Mouse (Mus musculus) intestine, embryonic 16.5 days (tissue): Measurements from ENCODE around the gene Lhb. TPM values are rescaled to one million over a fixed set of nuclear protein-coding genes. Genes with fewer than 3 reads are reported as not detected.

Source experiments
- ATAC-seq: fragments of 200-750 bp; cut with Nextera tagmentation; 2 replicates; pipeline ENCODE4 v1.8.0; 2017; ENCODE audit warnings: moderate TSS enrichment, moderate library complexity
- H3K27ac ChIP-seq: fragments of 300-500 bp; sonication (generic); 2 replicates; pipeline ENCODE4 v1.5.1; 2014; ENCODE audit warnings: mild to moderate bottlenecking, low read length
- H3K27me3 ChIP-seq: fragments of 300-500 bp; sonication (generic); replicated peaks from 2 replicates; pipeline ENCODE4 v1.6.1; 2014; ENCODE audit warnings: low read length, control low read depth, mixed read lengths; ENCODE audit not compliant: control insufficient read depth, insufficient read depth
- H3K36me3 ChIP-seq: fragments of 300-500 bp; sonication (generic); 2 replicates; pipeline ENCODE4 v1.6.1; 2014; ENCODE audit warnings: low read length, control low read depth; ENCODE audit not compliant: control insufficient read depth, insufficient read depth
- H3K4me1 ChIP-seq: fragments of 300-500 bp; sonication (generic); 2 replicates; pipeline ENCODE4 v1.6.1; 2014; ENCODE audit warnings: low read length, control low read depth, mixed read lengths; ENCODE audit not compliant: control insufficient read depth, insufficient read depth
- H3K4me2 ChIP-seq: fragments of 300-500 bp; sonication (generic); 2 replicates; pipeline ENCODE4 v1.6.1; 2014; ENCODE audit warnings: low read depth, low read length, control low read depth
- H3K4me3 ChIP-seq: fragments of 300-500 bp; sonication (generic); 2 replicates; pipeline ENCODE4 v1.5.1; 2014; ENCODE audit warnings: mild to moderate bottlenecking, low read length
- H3K9ac ChIP-seq: fragments of 300-500 bp; sonication (generic); 2 replicates; pipeline ENCODE4 v1.6.1; 2014; ENCODE audit warnings: low read depth, low read length
- H3K9me3 ChIP-seq: fragments of 300-500 bp; sonication (generic); 2 replicates; pipeline ENCODE4 v1.6.1; 2016; ENCODE audit warnings: low read length, control low read depth; ENCODE audit not compliant: control insufficient read depth
- WGBS: fragments of 180-500 bp; shearing (Covaris S2); extraction: QIAGEN DNeasy Blood & Tissue Kit; methylation state at CpG from one replicate; pipeline ENCODE4 v1.1.7; 2014; 5-methylcytosine and 5-hydroxymethylcytosine counted together
- polyA plus RNA-seq: library from polyadenylated mRNA; unstranded; fragments of >200 nt; fragmentation: Nextera tagmentation; extraction: Ambion mirVana; gene quantifications from 2 replicates; pipeline ENCODE4 v1.2.1, GENCODE M21; 2015

Lhb gene
- polyA plus RNA-seq, 1 experiment from 2014 or later = not detected

DNA sequence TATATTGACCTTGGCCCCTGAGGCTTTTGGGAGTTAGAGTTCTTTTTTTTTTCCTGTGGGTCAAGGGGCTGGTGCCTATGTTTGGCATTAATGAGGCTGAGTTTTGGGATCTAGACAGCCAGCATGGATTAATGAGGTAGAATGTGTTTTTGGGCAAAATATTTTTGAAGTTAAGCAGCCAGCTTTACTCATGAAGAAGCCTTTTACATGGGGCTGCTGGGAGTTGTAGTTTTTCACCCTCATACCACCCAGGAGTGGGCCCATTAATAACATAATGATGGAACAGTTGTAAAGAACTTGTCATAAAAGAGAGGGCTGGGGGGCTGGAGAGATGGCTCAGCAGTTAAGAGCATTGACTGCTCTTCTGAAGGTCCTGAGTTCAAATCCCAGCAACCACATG is 26.0 kb downstream of the Lhb start:
- Histone ChIP-seq H3K4me2 (no peak overlapping the region), H3K4me1 (no peaks in the 10 kb centered on the region), H3K27ac (no peak overlapping the region), H3K9ac (no peak overlapping the region), H3K27me3 (no peaks in the 10 kb centered on the region), H3K36me3 (peaks cover 7% of the 10 kb centered on the region; the same call in 1 of the 2 replicates), H3K9me3 (no peaks in the 10 kb centered on the region), H3K4me3 (no peak overlapping the region)
- ATAC-seq = no peak

DNA sequence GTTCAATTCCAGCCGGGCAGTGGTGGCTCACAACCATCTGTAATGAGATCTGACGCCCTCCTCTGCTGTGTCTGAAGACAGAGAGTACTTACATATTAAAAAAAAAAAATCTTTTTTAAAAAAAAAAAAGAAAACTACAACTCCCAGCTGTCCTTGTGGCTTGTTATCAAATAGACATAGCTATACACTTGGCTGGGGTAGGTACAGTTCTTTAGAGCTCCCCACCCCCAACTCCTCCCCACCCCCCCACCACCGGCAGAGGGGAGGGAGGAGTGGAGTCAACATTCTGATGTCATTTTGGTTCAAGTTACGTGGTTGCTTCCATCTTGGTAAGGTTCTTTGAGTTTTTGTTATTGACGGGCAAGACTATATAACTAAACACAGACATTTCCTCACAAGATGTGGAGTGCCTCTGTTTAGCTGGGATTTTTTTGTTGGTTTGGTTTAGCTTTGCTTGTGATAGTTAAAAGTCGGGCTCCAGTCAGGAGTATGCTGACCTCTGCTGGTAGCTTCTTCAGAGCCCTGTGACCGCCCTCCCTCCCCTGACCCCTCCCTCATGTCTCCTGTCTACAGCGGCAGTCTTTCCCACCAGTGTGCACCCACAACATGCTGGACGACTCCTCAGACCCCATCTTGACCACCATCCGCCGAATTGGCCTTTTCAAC is 26.8 kb downstream of the Lhb start:
- Histone ChIP-seq H3K27me3 (no peaks in the 10 kb centered on the region), H3K4me2 (no peak overlapping the region), H3K9ac (no peak overlapping the region), H3K27ac (no peak overlapping the region), H3K4me1 (no peaks in the 10 kb centered on the region), H3K36me3 (peaks cover 7% of the 10 kb centered on the region; the same call in 1 of the 2 replicates), H3K9me3 (no peaks in the 10 kb centered on the region), H3K4me3 (no peak overlapping the region)
- 39% methylated on average over 11 of the region's 11 CpGs for WGBS
- peak; percentile 37; the same call in 1 of the 2 replicates for ATAC-seq

DNA sequence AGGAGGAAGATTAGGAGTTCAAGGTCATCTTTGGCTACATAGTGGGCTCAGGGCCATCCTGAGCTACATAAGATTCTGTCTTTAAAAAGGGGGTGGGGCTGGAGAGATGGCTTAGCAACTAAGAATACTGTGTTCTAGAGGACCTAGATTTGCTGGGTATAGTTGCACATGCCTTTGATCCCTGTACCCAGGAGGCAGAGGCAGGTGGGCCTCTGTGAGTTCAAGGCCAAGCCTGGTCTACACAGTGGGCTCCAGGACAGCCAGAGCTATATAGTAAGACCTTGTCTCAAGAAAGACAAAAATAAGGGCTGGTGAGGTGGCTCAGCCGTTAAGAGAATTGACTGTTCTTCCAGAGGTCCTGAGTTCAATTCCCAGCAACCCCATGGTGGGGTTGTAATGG is 29.4 kb downstream of the Lhb start:
- ATAC-seq = no peak
- Histone ChIP-seq H3K27ac (no peak overlapping the region), H3K36me3 (0 out of 2 replicates have a peak, but pooled peaks cover 4% of the 10 kb centered on the region), H3K4me2 (no peak overlapping the region), H3K4me3 (no peak overlapping the region), H3K4me1 (no peaks in the 10 kb centered on the region), H3K9ac (no peak overlapping the region), H3K27me3 (no peaks in the 10 kb centered on the region), H3K9me3 (no peaks in the 10 kb centered on the region)
- 96% methylated on average over 1 of the region's 1 CpGs for WGBS

DNA sequence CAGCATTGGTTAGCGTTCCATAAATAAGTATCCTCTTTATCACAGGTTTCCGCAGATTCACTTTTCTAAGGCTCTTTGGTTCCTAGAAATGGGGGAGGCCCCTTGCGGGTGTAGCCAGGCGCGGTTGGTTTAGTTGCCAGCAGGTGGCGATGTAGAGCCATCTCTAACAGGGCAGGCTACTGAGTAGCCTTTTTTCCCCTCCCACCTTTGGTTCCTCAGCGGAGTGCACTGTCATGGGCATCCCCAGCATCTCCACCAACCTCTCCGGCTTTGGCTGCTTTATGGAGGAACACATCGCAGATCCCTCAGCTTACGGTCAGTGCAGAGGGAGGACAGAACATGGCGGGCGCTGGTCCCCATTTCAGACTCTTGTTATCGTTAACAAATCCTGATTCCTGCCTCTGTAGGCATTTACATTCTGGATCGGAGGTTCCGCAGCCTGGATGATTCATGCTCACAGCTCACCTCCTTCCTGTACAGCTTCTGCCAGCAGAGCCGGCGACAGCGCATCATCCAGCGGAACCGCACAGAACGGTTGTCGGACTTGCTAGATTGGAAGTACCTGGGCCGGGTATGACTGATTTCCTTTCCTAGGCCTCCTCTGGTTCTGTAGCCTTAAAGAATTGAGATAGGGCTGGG is 30.8 kb downstream of the Lhb start:
- no peak overlapping the region for H3K4me3 ChIP-seq
- WGBS = 60% methylated on average over 23 of the region's 23 CpGs
- H3K4me2 ChIP-seq = no peak overlapping the region
- H3K9me3 ChIP-seq = no peaks in the 10 kb centered on the region
- H3K4me1 ChIP-seq = no peaks in the 10 kb centered on the region
- ATAC-seq = peak; percentile 82
- H3K27me3 ChIP-seq = no peaks in the 10 kb centered on the region
- peaks cover 10% of the 10 kb centered on the region for H3K36me3 ChIP-seq
- no peak overlapping the region for H3K27ac ChIP-seq
- H3K9ac ChIP-seq = no peak overlapping the region

DNA sequence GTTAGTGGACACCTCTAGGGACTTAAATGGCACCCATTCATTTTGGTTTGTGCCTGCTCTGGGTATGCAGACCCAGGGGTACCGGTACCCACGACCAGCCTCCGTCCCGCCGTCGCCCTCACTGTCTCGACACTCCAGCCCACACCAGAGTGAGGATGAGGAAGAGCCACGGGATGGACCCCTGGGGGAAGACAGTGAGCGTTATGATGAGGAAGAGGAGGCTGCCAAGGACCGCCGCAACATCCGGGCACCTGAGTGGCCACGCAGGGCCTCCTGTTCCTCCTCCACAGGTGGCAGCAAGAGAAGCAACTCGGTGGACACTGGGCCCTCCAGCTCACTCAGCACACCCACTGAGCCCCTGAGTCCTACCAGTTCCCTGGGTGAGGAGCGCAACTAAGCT is 34.4 kb downstream of the Lhb start:
- Histone ChIP-seq H3K27me3 (no peaks in the 10 kb centered on the region), H3K4me3 (no peak overlapping the region), H3K4me1 (peaks cover 10% of the 10 kb centered on the region), H3K9me3 (no peaks in the 10 kb centered on the region), H3K36me3 (peaks cover 17% of the 10 kb centered on the region), H3K9ac (no peak overlapping the region), H3K27ac (no peak overlapping the region), H3K4me2 (no peak overlapping the region)
- 88% methylated on average over 15 of the region's 15 CpGs for WGBS
- ATAC-seq = no peak

DNA sequence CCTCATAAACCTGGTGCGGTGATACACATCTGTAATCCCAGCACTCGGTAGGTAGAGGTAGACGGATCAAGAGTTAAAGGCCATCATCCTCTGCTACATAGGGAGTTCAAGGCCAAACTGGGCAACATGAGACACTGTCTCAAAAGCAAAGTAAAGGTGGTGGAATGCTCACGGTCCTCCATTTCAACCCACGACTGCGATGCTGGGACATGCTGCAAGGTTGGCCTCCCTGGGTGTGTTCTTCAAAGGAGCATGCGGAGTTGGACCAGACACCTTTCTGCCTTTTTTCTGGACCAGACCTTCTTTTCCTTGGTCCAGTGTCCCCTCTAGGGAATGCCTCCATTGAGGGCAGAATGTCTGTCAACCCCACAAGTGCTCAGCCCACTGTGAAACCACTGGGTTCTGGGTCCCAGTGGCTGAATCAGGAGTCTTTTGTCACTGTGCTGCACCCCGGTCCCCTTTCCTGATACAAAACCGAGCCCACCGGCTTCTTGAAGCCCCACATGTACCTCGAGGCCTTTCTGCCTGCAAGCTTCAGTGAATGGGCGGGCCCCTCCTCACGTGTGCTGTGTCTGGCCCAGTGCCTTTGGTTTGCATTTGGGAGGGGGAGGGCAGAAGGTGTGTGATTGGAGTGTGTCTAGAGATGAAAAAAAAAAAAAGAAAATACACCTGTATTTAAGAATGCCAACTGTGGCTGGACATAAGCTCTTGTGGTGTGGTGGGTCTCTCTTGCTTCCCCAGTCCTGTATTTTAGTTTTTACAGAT is 35.5 kb downstream of the Lhb start:
- H3K9me3 ChIP-seq = no peaks in the 10 kb centered on the region
- no peak overlapping the region for H3K4me2 ChIP-seq
- H3K36me3 ChIP-seq = peaks cover 17% of the 10 kb centered on the region
- peak overlapping the region; percentile 33; the same call in 1 of the 2 replicates for H3K27ac ChIP-seq
- no peaks in the 10 kb centered on the region for H3K27me3 ChIP-seq
- peaks cover 21% of the 10 kb centered on the region for H3K4me1 ChIP-seq
- no peak for ATAC-seq
- H3K9ac ChIP-seq = 0 out of 2 replicates have a peak overlapping the region, but pooled peaks have one; percentile 19
- 72% methylated on average over 13 of the region's 13 CpGs for WGBS
- H3K4me3 ChIP-seq = no peak overlapping the region

DNA sequence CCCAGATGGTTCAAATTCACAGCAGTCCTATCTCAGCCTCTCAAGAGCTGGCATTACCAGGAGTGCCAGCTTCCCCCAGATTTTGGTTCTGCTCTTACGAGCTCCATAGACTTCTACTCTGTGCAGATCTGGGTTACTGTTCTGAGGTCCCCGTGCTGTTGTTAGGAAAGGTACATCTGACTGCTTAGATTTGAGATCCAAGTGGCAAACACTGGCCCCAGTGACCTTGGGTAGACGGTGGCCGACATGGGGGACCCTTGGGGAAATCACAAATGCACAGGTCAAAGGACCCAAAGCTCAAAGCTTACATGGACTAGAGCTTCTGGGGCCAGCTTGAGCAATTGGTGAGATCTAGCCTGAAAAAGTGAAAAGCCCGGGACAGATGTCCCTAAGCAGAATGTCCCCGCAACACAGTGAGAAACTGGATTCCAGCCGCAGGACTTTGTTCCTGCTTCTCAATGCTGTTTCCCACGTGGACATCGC is 36.1 kb downstream of the Lhb start:
- peak overlapping the region; percentile 77 for H3K9ac ChIP-seq
- ATAC-seq = no peak
- H3K9me3 ChIP-seq = no peaks in the 10 kb centered on the region
- 34% methylated on average over 9 of the region's 9 CpGs for WGBS
- H3K4me1 ChIP-seq = peaks cover 25% of the 10 kb centered on the region
- H3K36me3 ChIP-seq = peaks cover 17% of the 10 kb centered on the region
- peak overlapping the region; percentile 67 for H3K4me2 ChIP-seq
- no peaks in the 10 kb centered on the region for H3K27me3 ChIP-seq
- peak overlapping the region; percentile 92 for H3K27ac ChIP-seq
- H3K4me3 ChIP-seq = no peak overlapping the region

DNA sequence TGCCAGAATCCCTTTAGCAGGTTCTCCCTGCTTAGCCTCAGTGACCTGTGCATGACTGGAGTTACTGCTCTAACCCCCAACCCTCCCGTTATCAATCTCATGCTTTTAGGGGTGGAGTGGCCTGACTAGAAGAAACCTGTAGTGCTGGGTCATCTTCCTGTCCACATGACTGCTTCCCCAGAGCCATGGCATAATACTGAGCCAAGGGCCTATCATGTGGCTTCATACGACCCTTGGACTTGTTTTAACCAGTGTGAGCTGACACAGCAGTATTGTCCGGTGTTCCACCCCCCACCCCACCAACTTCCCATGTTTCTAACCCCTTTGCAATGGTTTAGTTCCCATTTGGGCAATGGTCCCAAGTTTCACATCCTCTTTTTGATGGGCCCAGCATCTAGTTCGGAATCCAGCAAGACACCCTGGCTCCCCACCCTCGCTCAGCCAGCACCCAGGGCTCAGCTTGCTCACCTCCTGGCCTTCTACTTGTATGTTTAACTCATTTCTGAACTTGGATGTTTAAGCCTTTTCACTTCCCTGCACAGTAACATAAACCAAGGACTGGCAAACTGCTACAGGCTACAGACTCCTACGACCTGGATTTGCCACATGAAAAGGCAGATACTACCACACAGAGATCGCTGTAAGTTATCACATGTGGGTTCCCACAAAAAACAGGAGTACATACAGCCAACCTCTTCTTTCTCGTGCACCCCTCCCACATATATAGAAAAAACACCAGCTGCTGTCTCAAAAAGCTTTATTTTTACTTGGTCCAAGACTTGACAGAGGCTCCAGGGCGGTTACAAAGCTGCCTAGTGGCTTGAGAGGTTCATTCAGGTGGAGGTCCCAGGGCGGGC is 36.8 kb downstream of the Lhb start:
- ATAC-seq = peak; percentile 39
- peak overlapping the region; percentile 82 for H3K4me3 ChIP-seq
- no peaks in the 10 kb centered on the region for H3K9me3 ChIP-seq
- peaks cover 17% of the 10 kb centered on the region for H3K36me3 ChIP-seq
- H3K4me2 ChIP-seq = peak overlapping the region; percentile 67
- H3K27ac ChIP-seq = peak overlapping the region; percentile 92
- no peaks in the 10 kb centered on the region for H3K27me3 ChIP-seq
- peaks cover 29% of the 10 kb centered on the region for H3K4me1 ChIP-seq
- H3K9ac ChIP-seq = peak overlapping the region; percentile 77
- WGBS = 51% methylated on average over 10 of the region's 10 CpGs
